Mouse (Mus musculus) MN1 (cell line): ENCODE results near the gene Megf11.

ENCODE experiments used
- DNase-seq: peaks from one replicate; pipeline ENCODE4 v3.0.0-alpha.2; 2016; ENCODE audit warnings: low spot score

The Megf11 gene

DNA sequence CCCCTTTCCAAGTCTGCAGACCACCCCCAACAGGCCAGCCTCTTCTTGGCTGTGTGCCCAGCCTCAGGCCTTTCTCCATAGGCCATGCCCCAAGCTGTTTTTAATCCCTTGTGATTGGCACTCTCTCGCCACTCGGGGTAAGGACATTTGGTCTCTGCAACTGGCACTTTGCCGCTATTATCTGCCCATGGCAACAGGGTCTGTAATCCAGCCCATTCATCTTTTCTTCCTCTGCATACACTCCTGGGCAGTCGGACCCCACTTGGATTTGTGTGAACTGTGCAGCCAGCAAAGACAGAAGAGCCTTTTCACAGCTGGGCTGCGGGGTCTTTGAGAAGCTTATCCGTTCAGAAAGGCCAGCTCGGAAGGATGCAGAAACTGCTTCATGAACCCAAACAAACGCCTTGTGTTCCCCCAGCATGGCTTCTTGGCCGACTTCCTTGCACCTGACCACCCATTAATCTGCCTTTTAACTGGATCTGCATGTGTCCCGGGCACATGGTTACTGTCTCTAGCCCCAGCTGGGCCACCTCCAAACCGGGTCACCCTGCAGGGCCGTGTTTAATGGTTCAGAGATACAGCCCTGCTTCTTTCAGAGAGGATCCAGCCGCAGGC, 220.4 kb downstream of the Megf11 start:
- DNase-seq: peak; percentile 53

DNA sequence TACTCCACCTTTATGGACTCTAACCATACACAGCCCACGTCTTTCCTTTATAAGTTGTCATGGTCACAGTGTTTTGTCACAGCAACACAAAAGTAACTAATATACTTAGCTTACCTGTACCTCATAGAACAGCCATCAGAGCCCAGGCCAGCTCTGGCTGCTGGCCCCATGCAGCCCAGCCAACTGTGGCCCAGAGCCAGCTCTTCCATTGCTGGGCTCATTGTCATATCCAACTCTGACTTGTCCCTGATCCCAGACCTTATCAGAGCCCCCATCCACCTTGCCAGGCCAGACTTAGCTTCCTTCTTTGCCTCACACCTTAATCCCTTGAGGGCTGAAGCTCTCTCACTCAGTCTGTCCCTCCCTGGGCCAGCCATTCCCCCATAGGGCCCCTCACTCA, 221.6 kb downstream of the Megf11 start:
- no peak for DNase-seq

DNA sequence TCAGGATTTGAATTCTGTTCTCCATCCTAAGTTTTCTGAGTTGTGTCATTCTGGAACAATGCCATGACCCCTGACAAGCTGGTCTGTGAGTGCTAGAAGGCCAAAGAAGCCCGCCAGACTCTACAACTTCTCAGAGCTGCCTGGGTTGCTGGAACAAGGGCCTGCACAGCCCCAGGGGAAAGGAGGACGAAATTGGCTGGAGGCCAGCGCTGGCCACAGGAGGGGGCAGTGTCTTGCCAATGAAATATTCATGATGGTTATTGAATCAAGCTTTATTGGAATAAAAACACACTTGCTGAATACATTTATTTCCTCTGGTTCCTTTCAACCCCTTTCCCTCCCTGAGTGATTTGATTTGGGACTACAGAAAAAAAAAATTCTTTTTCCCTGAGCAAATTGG, 224.1 kb downstream of the Megf11 start:
- DNase-seq: peak; percentile 68

DNA sequence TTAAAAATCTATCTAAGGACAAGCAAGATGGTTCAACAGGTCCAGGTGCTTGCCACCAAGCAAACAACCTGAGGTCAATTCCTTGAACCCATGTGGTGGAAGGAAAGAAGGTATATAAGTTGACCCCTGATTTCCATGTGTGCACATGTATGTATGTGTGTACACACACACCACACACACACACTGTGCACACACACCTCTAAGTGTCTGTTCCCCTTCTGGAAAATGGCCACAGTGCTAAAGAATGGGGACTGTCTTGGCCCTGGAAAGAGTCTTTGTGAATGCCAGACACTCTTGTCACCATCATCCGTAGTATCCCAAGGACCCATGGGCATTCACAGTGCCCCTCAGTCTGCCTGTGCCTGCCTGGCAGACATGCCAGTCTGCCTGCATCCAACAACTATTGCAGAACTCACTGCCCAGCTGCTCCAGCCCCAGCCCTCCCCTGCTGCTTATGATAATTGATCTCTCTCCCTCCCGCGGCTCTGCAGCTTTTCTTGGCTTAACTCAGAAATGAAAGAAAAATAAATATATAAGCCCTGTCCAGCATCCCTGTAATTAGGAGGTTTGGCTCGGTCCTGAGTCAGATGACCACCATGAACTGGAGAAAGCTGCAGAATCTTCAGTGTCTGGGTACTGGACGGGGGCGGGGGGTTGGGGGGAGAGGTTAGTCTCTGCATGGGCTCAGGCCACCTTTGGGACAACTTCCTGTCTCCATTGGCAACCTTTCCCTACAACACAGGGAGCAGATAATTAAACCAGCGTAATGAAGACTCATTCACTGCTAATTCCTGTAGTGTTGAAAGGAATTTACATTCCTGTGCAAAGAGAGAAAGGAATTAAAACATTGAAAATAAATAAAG, 226.9 kb downstream of the Megf11 start:
- DNase-seq: peak; percentile 46

GRCm38 (mm10) chr9:64612984-64613649, 227.7 kb downstream of the Megf11 start:
- DNase-seq: no peak

GRCm38 (mm10) chr9:64617413-64617812, 232.0 kb downstream of the Megf11 start:
- DNase-seq: no peak

- no peak for DNase-seq
Measured at GRCm38 (mm10) chr9:64618433-64618832, 233.0 kb downstream of the Megf11 start.

- no peak for DNase-seq
Measured at GRCm38 (mm10) chr9:64619440-64619839, 234.0 kb downstream of the Megf11 start.

DNA sequence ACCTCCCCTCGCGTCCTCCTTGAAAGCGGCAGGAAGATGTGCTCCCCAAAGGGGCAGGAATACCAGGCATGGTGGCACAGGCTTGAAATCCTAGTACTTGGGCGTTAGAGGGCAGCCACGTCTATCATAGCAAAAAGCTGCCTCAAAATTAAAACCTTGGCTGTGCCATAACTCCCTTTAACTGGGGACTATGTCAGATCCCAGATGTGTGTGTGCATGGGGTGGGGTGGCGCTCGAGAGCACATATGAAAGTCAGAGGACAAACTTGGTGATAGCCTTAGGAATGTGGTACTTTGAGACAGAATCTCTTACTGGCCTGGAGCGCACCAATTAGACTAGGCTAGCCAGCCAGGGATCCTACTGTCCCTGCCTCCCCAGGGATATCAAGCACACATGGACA, 235.2 kb downstream of the Megf11 start:
- no peak for DNase-seq

DNA sequence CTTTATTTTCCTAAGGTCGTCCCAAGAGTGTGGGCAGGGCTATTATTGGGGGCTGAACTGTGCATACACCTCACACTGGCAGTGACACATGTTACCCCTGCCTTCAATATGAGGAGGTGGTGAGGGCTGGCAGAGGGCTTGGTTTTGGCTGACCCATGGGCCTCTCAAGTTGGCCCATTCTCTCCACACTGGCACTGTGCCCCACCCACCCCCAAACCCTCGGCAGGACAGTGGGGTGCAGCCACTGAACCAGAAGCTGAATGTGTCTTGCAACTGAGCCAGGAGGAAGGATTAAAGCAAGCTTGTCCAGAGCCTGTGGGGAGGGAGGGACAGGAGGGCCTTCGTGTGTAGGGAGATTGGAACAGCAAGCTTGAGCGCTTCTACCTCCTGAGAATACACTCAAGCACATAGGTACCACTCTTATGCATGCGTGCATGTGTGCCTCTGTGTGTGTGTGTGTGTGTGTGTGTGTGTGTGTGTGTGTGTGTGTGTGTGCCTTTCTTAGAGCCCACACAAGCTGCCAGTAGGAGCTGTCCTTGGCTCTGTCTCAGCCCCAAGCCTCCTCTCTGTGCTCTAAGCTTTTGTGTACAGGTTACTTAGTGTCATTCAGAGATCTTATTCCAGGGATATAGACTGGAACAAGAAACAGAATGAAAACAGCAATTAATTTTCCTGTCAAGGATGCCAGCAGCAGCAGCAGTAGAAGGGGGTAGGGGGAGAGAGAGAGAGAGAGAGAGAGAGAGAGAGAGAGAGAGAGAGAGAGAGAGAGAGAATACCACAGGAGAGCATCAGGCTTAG, 236.3 kb downstream of the Megf11 start:
- DNase-seq: no peak

DNA sequence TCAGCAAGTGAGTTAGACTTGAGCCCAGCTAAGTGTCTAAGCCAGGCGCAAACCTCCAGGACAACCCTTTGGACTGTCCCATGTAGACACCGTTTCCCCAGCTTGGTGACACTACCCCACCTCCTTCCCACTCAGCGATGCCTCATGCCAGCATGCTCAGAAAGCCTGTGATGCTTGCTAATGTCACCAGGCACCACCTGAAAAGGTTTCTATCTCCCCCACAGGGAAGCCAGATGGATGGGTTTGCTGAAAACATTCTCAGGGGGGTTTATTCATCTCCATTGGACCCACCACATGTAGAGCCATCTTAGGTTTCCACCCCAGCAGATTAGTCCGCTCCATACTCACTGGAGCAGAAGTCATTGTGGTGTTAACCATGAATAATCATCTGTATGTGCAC, 237.9 kb downstream of the Megf11 start:
- DNase-seq: no peak

DNA sequence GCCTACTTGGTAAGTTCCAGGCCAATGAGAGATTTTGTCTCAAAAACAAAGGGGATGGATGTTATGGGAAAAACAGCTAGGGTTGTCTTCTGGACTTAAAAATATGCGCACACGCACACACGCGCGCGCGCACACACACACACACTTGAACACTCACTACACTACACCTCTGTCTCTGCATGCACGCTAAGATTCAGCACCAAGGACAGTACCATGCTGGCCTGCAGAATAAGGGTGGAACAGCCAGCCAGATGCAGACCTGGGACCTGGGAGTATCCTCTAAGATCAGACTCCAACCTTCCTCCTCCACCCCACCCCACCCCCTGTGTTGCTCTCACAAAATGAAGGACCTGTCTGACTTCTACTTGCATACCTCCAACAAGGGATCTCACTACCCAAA, 239.1 kb downstream of the Megf11 start:
- no peak for DNase-seq

DNA sequence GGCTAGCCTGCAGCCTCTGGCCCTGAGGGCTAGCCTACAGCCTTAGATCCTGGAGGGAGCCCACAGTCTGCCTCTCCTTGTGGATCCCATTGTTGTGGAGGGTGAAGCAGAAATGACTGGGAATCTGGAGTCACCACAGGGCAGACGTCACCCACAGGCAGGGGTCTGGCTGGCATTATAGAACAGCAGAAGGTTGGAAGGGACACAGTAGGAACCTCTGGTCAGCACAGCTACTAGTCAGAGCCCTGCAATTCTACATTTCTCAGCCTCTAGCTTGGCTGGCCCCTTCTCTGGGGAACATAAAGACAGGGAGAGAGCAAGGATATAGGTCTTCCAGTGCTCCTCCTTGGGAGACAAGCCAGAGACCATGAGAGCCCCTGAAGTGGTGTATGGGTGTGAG, 244.4 kb downstream of the Megf11 start:
- no peak for DNase-seq

- DNase-seq: no peak
Measured at GRCm38 (mm10) chr9:64633169-64633568, 247.7 kb downstream of the Megf11 start.

GRCm38 (mm10) chr9:64636111-64636510, 250.7 kb downstream of the Megf11 start:
- DNase-seq: no peak

DNA sequence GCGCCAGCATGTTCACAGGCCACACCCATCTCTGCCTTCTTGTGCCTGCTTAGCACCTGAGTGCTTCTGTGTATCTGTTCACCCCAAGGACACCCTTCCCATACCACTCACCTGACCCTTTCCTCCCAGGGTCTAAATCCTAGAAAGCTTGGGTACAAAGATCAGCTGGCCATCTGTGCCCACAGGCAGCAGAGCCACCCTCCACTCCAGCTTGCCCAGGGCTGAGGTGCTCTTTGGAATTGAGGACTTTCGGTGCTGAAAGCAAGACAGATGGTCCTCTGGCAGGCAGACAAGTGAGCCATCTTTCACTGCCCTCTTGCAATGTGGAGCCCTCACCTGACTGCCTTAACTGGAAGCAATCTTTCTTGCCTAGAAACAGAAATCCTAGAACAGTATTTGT, 251.5 kb downstream of the Megf11 start:
- no peak for DNase-seq

- peak; percentile 72 for DNase-seq
Measured at GRCm38 (mm10) chr9:64638250-64638649, 252.8 kb downstream of the Megf11 start.

- peak; percentile 77 for DNase-seq
Measured at GRCm38 (mm10) chr9:64639664-64640063, 254.2 kb downstream of the Megf11 start.

DNA sequence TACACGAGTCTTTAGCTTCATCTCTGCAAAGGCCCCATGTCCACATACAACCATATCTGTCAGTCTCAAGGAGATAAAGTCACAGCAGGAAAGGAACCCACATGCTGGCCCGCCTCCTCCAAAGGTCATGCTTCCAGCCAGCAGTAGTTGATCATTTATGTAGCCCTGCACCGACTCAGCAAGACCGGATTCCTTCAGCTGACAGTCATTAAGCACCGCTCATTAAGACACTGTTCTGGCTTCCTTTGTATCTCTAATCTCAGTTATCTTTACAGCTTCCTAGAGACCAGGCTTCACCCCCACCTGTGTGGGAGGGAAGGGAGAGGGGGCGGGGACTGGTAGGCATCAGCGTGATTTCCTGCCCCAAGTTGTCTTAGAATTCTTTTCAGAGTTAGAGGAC, 258.7 kb downstream of the Megf11 start:
- no peak for DNase-seq

DNA sequence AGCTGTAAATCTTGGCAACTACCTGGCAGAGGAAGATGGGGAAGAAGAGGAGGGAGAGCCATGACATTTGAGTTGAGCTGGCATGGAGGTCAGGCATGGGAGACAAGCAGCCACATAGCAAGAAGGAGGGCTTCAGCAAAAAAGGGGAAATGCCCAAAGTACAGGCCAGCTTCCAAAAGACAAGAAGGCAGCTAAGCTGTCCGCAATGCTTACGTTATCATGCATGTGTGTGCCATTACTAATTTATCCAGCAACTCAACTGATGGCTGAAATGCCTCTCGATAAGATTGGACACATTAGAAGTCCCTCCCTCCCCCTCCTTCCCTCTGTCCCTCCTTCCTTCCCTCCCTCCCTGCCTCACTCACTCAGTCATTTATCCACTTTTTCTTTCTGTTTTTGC, 260.0 kb downstream of the Megf11 start:
- DNase-seq: no peak

- DNase-seq: no peak
Measured at GRCm38 (mm10) chr9:64649393-64649792, 264.0 kb downstream of the Megf11 start.

- no peak for DNase-seq
Measured at GRCm38 (mm10) chr9:64649892-64650291, 264.5 kb downstream of the Megf11 start.
